Mouse (Mus musculus) E14TG2a.4 (cell line): ENCODE measurements around the gene Prkd2.

Source experiments
- H3K27me3 ChIP-seq: 2 replicates; pipeline ENCODE4 v1.6.1; 2014; ENCODE audit warnings: low read length, control low read depth; ENCODE audit not compliant: insufficient read depth
- H3K36me3 ChIP-seq: 2 replicates; pipeline ENCODE4 v1.6.1; 2014; ENCODE audit warnings: low read length, control low read depth; ENCODE audit not compliant: insufficient read depth
- H3K4me1 ChIP-seq: replicated peaks from 2 replicates; pipeline ENCODE4 v1.6.1; 2014; ENCODE audit warnings: low read depth, low read length, control low read depth
- H3K4me3 ChIP-seq: replicated peaks from 2 replicates; pipeline ENCODE4 v1.5.1; 2014; ENCODE audit warnings: mild to moderate bottlenecking, low read length
- H3K9me3 ChIP-seq: 2 replicates; pipeline ENCODE4 v1.6.1; 2014; ENCODE audit warnings: low read length, control low read depth
- CTCF ChIP-seq: conservative IDR thresholded peaks from 2 replicates; pipeline ENCODE4 v1.5.1; 2014; ENCODE audit warnings: low read length
- NANOG ChIP-seq: IDR thresholded peaks from 2 replicates; pipeline ENCODE4 v1.6.1; 2014; ENCODE audit warnings: borderline replicate concordance, low read length, mixed read lengths
- POU5F1 ChIP-seq: IDR thresholded peaks from 2 replicates; pipeline ENCODE4 v1.6.1; 2014; ENCODE audit warnings: low read length, borderline replicate concordance

Gene Prkd2

GRCm38 (mm10) chr7:16838804-16839426 is 3.8 kb upstream of the Prkd2 start:
- Histone ChIP-seq H3K4me3 (no peak overlapping the region), H3K9me3 (no peaks in the 10 kb centered on the region), H3K27me3 (peaks cover 10% of the 10 kb centered on the region), H3K4me1 (peaks cover 52% of the 10 kb centered on the region), H3K36me3 (peaks cover 73% of the 10 kb centered on the region)
- TF ChIP-seq POU5F1 = no peak
- TF ChIP-seq CTCF = no peak
- TF ChIP-seq NANOG = no peak

- Histone ChIP-seq H3K9me3 (no peaks in the 10 kb centered on the region), H3K27me3 (peaks cover 16% of the 10 kb centered on the region), H3K36me3 (peaks cover 66% of the 10 kb centered on the region), H3K4me3 (no peak overlapping the region), H3K4me1 (peaks cover 58% of the 10 kb centered on the region)
- TF ChIP-seq NANOG (no peak), POU5F1 (no peak), CTCF (no peak)
Measured at GRCm38 (mm10) chr7:16839427-16840108, 3.1 kb upstream of the Prkd2 start.

GRCm38 (mm10) chr7:16840109-16840491 is 2.6 kb upstream of the Prkd2 start:
- peaks cover 22% of the 10 kb centered on the region for H3K27me3 ChIP-seq
- H3K36me3 ChIP-seq = peaks cover 62% of the 10 kb centered on the region
- H3K4me1 ChIP-seq = peaks cover 63% of the 10 kb centered on the region
- no peaks in the 10 kb centered on the region for H3K9me3 ChIP-seq
- TF ChIP-seq POU5F1 (no peak), CTCF (no peak), NANOG (no peak)
- H3K4me3 ChIP-seq = no peak overlapping the region

GRCm38 (mm10) chr7:16841078-16841477 is 1.6 kb upstream of the Prkd2 start:
- Histone ChIP-seq H3K9me3 (no peaks in the 10 kb centered on the region), H3K36me3 (peaks cover 59% of the 10 kb centered on the region), H3K27me3 (peaks cover 28% of the 10 kb centered on the region), H3K4me3 (no peak overlapping the region), H3K4me1 (peaks cover 73% of the 10 kb centered on the region)
- TF ChIP-seq NANOG (no peak), CTCF (no peak), POU5F1 (no peak)

GRCm38 (mm10) chr7:16841561-16842560 is 841 bp upstream of the Prkd2 start:
- Histone ChIP-seq H3K4me3 (peak overlapping the region; percentile 84), H3K36me3 (peaks cover 54% of the 10 kb centered on the region), H3K9me3 (no peaks in the 10 kb centered on the region), H3K4me1 (peaks cover 74% of the 10 kb centered on the region), H3K27me3 (peaks cover 28% of the 10 kb centered on the region)
- TF ChIP-seq CTCF (no peak), POU5F1 (no peak), NANOG (no peak)

- no peak for TF ChIP-seq POU5F1
- no peak for TF ChIP-seq NANOG
- no peak for TF ChIP-seq CTCF
- H3K4me1 ChIP-seq = peaks cover 77% of the 10 kb centered on the region
- H3K27me3 ChIP-seq = peaks cover 42% of the 10 kb centered on the region
Measured at GRCm38 (mm10) chr7:16843441-16844171, 904 bp downstream of the Prkd2 start.

GRCm38 (mm10) chr7:16844696-16845071 is 2.0 kb downstream of the Prkd2 start:
- Histone ChIP-seq H3K4me1 (peaks cover 73% of the 10 kb centered on the region), H3K27me3 (peaks cover 48% of the 10 kb centered on the region), H3K36me3 (peaks cover 33% of the 10 kb centered on the region), H3K9me3 (no peaks in the 10 kb centered on the region), H3K4me3 (peak overlapping the region; percentile 69)
- TF ChIP-seq CTCF (no peak), POU5F1 (no peak), NANOG (no peak)

More at GRCm38 (mm10) chr7:16843441-16844171, 904 bp downstream of the Prkd2 start:
- peaks cover 37% of the 10 kb centered on the region for H3K36me3 ChIP-seq
- peak overlapping the region; percentile 84 for H3K4me3 ChIP-seq
- H3K9me3 ChIP-seq = no peaks in the 10 kb centered on the region
